ENCODE assay signal across 24 mouse cellular contexts in the genomic region with DNA sequence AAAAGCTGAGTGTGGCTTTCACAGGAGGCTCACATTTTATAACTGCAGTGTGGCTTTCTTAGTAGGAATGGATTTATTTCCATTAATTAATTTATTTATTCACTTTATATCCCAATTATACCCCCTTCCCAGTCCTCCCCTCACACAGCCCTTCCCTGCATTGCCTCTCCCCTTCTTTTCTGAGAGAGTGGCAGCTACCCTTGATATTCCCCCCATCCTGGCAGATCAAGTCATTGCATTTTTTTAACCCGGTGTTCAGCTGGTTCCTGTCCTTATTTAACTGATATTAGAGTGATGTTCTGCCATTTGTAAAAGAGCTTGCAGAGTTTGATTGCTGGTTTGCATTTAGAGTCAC. TPM values are rescaled to one million over a fixed set of nuclear protein-coding genes. Genes with fewer than 3 reads are reported as not detected.
"Had no signal": no experiment of that assay in that cellular context is flagged by ENCODE, and none has a peak within 500 bp of the region (broad histone marks: within the 10 kb centered on the region; RNA-seq: fewer than 3 reads in every experiment).

No protein-coding gene starts in this region.

- H3K4me2 ChIP-seq: midbrain, embryonic 11.5 days; midbrain, embryonic 15.5 days; neural tube, embryonic 12.5 days had no signal

- H3K36me3 ChIP-seq: limb, embryonic 10.5 days; midbrain, embryonic 15.5 days; neural tube, embryonic 12.5 days had no signal

- ATAC-seq: lung, postnatal 0 days; midbrain, embryonic 15.5 days had no signal

- H3K27me3 ChIP-seq: midbrain, embryonic 15.5 days; neural tube, embryonic 12.5 days had no signal

- H3K9ac ChIP-seq: midbrain, embryonic 15.5 days; neural tube, embryonic 12.5 days had no signal

- H3K4me3 ChIP-seq: limb, embryonic 10.5 days; midbrain, embryonic 15.5 days; neural tube, embryonic 12.5 days had no signal

- H3K9me3 ChIP-seq: limb, embryonic 10.5 days; midbrain, embryonic 15.5 days; neural tube, embryonic 12.5 days had no signal

- DNase-seq: kidney, adult 18-20 months; kidney, postnatal 10 days; lung, adult 2 months; lung, postnatal 36 days; retina, postnatal 1 day; right cerebral cortex, postnatal 4 days; spleen, adult 18-20 months; thymus, adult 18-20 months; thymus, postnatal 25 days had no signal

- H3K4me1 ChIP-seq: limb, embryonic 10.5 days; midbrain, embryonic 15.5 days; neural tube, embryonic 12.5 days had no signal

- H3K27ac ChIP-seq: limb, embryonic 10.5 days; midbrain, embryonic 15.5 days; neural tube, embryonic 12.5 days had no signal

RNA-seq across cellular contexts. Expression of gene Olfr67, which starts 18.2 kb away (rescaled TPM):
- total RNA-seq: layer of hippocampus, adult 8-10 months; layer of hippocampus, postnatal 14 days; left cerebral cortex, adult 18-20 months; left cerebral cortex, postnatal 10 days; megakaryocyte progenitor cell, adult 5-6 weeks; monocyte, adult 5-6 weeks had no signal
- polyA plus RNA-seq: kidney, embryonic 14.5 days; large intestine, adult 2 months; limb, embryonic 10.5 days; limb, embryonic 14.5 days; lung, adult 2 months; lung, postnatal 0 days; midbrain, embryonic 11.5 days; midbrain, embryonic 15.5 days; neural tube, embryonic 12.5 days; stomach, embryonic 14.5 days had no signal

RNA-seq across cellular contexts. Expression of gene Olfr68, which starts 30.3 kb away (rescaled TPM):
- total RNA-seq: layer of hippocampus, adult 8-10 months; layer of hippocampus, postnatal 14 days; left cerebral cortex, adult 18-20 months; left cerebral cortex, postnatal 10 days; megakaryocyte progenitor cell, adult 5-6 weeks; monocyte, adult 5-6 weeks had no signal
- polyA plus RNA-seq: kidney, embryonic 14.5 days; large intestine, adult 2 months; limb, embryonic 10.5 days; limb, embryonic 14.5 days; lung, adult 2 months; lung, postnatal 0 days; midbrain, embryonic 11.5 days; midbrain, embryonic 15.5 days; neural tube, embryonic 12.5 days; stomach, embryonic 14.5 days had no signal

RNA-seq across cellular contexts. Expression of gene Hbb-bh2, which starts 30.5 kb away (rescaled TPM):
- total RNA-seq: layer of hippocampus, adult 8-10 months; layer of hippocampus, postnatal 14 days; left cerebral cortex, adult 18-20 months; left cerebral cortex, postnatal 10 days; megakaryocyte progenitor cell, adult 5-6 weeks; monocyte, adult 5-6 weeks had no signal
- polyA plus RNA-seq: kidney, embryonic 14.5 days; large intestine, adult 2 months; limb, embryonic 10.5 days; limb, embryonic 14.5 days; lung, adult 2 months; lung, postnatal 0 days; midbrain, embryonic 11.5 days; midbrain, embryonic 15.5 days; stomach, embryonic 14.5 days had no signal
